Mouse (Mus musculus): Measurements from ENCODE around the gene Hoxa6.

GRCm38 (mm10) chr6:52211961-52212360 lies 3.4 kb upstream of the Hoxa6 start:
- TF ChIP-seq CTCF (IDR thresholded peaks at IDR 0.05; ENCODE audit: low read depth, low read length) = no peak
- no peak for TF ChIP-seq POLR2A (IDR thresholded peaks at IDR 0.05; ENCODE audit: borderline replicate concordance, low read depth, low read length)

Measured in bone marrow macrophage, adult 2 months (primary cell).